Mouse (Mus musculus) gastrocnemius, postnatal 10 days (tissue): ENCODE measurements at regions not wholly inside any gene's neighbourhood (a gene's known extent, or its start where the extent isn't known, plus 50 kb on each side); places are given as distances from the start of the nearest gene placed in this dataset.
A peak's percentile ranks its signal among the peaks of the same experiment; 100 is the strongest.

Experiments
- DNase-seq: peaks from one replicate; pipeline ENCODE4 v3.0.0; 2021; ENCODE audit warnings: mixed read lengths

DNA sequence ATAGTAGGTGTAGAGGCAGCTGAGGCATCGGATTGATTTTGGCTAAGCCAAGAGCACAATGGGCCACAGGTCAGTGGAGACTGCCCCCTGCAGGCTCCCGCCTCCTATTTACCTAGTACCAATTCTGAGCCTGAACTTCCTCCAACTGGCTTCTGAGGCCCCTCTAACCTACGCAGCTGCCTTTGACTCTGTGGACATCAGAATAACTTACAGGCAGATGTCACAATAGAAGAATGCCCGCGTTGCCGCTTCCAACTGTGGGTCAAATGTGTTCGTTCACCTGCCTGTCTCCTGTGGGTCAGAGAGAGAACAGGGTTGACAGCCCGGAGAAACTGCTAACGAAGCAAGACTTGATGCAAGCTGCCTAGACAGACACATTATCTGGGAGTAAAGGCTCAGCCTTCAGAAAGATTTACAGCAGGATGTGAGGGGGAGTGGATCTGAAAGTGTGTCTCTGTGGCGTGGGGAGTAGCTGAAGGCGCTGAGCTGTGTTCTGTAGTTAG is 153.2 kb downstream of the Gm10260 start:
- peak; percentile 34 for DNase-seq

DNA sequence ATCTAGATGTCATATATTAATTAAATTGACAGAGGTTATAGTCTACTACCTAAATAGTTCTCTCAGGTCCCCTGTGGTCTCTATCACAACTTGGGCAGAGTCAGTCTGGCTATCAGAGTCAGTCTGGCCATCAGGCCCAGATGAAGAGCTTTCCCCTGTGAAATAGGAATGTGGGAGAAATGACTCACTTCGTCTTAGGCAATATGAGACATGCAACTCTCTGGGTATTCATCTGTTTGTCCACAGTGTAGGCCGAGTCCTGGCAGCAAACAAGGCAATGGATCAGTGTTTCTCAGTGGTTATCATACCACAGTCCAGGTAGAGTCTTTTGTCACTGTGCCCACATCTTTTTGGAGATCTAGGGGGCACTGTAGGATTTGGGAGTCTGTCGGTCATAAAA is 156.0 kb downstream of the Gm10260 start:
- DNase-seq, result no peak

GRCm38 (mm10) chr13:97601135-97601730 is 159.2 kb downstream of the Gm10260 start:
- DNase-seq, result no peak

GRCm38 (mm10) chr13:97600136-97600535 is 160.3 kb downstream of the Gm10260 start:
- no peak for DNase-seq

DNA sequence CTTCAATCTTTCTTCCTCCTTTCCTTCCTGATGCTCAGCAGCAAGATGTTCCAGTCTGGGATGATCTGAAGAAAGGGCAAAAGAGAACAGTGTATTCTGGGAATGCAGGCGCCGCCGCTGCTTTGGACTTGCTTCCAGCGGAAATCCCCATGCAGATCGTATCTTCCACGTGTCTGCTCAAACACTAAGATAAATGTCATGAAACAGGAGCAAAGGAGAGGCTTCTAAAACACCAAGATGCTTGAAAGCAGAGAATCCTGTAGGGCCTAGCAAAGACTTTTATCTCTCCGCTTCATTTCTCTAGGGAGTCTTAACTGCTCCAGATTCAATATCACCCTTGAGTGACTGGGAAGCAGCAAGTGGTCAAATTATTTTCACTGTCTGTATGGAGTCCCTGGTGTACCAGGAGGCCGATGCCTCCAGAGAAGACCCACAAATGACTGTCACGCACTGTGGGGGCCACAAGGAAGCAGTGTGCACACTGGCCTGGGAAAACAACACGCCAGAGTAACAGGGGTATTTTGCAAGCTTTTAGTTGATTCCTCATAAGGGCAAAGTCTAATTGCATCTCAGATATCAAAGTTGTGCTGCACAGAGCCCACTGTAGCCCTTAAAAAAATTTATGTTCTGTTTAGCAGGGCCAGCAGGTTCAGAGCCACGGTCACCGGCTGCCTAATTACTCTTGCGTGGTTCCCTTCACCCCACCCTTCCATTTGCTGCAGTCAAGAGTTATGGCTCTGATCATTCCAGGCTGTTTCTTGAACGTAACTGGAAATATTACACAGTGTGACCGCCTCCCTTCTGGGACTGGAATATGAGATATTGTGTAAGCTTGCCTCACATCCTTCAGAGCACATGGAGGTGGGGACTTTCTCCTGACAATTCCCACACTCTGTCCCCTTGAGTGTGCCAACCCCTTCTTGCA is 161.7 kb downstream of the Gm10260 start:
- DNase-seq, result no peak

- DNase-seq, result no peak
These were observed 165.6 kb downstream of the Gm10260 start for GRCm38 (mm10) chr13:97594851-97595250.

GRCm38 (mm10) chr13:97589626-97590025 is 170.8 kb downstream of the Gm10260 start:
- no peak for DNase-seq

GRCm38 (mm10) chr13:97588085-97588484 is 172.3 kb downstream of the Gm10260 start:
- DNase-seq, result no peak

DNA sequence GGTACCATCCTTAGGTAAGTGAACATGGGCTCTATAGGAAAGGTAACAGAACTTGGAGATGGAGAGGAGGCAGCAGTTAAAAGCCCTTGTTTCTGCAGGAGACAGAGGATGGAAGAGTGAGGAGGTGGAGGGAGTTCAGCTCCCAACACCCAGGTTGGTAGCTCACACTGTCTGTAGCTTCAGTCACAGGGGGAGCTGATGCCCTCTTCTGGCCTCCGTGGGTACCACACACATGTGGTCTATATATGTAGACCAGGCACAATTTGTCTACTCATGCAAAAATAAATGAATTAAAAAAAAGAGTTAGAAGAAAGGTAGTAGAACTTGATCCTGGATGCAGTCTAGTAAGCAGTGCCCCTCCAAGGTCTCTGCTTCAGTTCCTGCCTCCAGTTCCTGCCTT is 173.3 kb downstream of the Gm10260 start:
- DNase-seq, result no peak

DNA sequence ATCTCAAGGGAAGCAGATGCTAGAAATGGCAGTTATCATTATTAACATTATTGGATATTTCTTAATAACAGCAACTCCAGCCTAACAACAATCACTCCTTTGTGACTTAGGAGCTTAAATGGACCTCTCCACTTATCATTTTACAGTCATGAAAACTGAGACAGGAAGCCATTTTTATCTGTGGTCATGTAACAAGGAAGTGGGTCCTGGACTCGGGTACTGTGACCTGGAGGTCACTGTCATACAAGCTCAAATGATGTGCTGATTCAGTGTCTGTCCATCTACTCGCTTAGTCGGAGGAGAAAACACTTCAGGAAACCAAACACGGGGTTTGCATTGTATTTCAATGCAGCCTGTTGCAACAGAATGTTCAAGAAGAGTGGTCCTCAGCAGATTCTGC is 176.4 kb downstream of the Gm10260 start:
- no peak for DNase-seq

- no peak for DNase-seq
These were observed 179.1 kb downstream of the Gm10260 start for GRCm38 (mm10) chr13:97581380-97581779.

GRCm38 (mm10) chr13:97580241-97580874 is 180.1 kb downstream of the Gm10260 start:
- no peak for DNase-seq

DNA sequence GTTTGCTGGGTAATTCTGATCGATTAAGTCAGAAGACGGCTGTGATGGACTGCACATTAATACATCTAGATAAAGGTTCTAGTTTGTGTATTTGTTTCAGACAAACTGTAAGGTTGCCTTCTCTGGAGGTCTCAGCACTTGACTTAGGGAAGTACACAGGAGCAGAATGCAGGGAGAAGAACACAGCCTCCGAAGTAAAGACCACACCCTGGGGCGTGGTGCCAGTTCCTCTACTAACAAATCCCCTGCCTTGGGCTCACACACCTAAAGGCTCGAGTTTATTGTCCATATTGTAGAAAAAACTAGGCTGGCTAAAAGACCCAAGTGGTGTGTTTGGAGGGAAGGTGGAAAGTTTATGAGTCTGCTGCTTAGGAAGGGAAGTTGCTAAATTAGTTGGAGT is 181.8 kb downstream of the Gm10260 start:
- DNase-seq, result no peak

DNA sequence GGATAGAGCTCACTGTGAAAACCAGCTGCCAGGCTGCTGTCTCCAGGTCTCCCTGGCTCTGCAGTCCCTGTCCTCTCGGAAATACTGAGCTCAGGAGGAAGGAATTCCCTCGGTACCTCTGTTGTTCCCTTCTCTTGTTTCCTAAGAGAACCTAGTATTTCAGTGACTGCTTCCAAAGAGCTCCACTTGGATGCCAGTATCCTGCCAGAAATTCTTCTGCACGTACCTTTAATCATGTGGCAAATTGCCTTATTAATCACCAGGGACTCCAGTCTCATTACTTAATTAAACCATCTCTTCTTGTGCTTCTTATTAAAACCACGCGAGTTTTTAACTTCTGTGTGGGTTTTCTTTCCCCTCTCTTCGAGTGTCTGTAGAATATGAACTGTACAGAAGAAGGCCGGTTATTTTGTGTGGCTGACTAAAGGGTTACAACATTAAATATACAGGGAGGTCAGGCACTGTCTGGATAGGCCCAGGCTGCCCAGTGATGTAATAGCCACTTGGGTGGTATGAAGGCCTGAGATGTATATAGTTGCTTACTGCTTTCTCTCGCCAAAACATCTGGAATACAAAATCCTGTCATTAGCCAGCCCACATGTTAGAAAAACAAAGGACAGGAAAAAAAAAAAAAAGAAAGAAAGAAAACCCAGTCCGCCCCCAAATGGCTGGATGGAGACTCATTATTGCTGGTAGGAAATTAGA is 183.2 kb downstream of the Gm10260 start:
- DNase-seq, result no peak

- no peak for DNase-seq
These were observed 186.8 kb downstream of the Gm10260 start for GRCm38 (mm10) chr13:97573601-97574000.

- DNase-seq, result no peak
These were observed 188.1 kb downstream of the Gm10260 start for GRCm38 (mm10) chr13:97572352-97572751.

DNA sequence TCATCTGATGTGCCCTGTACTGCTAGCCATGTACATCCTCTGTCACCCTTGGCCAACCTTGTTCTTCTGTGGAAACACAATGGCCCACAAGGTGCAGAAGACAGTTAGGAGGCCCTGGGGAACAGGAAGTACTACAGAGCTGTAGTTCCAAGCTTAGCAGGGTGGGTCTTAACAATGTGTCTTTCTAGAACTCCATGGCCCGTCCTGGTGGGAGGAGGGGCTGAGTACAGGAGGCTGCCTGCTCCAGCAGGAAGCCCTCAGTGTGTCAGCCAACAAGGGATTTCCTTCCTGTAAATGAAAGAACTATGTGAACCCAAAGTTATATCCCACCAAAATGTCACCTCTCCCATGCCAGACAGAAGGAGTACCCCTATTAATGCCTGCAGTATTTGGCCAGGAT is 190.4 kb downstream of the Gm10260 start:
- DNase-seq, result no peak

GRCm38 (mm10) chr13:97567632-97568031 is 192.8 kb downstream of the Gm10260 start:
- DNase-seq, result no peak

- no peak for DNase-seq
These were observed 194.4 kb downstream of the Gm10260 start for GRCm38 (mm10) chr13:97566071-97566470.

GRCm38 (mm10) chr13:97562241-97562640 is 198.2 kb downstream of the Gm10260 start:
- no peak for DNase-seq

- no peak for DNase-seq
These were observed 199.6 kb downstream of the Gm10260 start for GRCm38 (mm10) chr13:97560789-97561188.

DNA sequence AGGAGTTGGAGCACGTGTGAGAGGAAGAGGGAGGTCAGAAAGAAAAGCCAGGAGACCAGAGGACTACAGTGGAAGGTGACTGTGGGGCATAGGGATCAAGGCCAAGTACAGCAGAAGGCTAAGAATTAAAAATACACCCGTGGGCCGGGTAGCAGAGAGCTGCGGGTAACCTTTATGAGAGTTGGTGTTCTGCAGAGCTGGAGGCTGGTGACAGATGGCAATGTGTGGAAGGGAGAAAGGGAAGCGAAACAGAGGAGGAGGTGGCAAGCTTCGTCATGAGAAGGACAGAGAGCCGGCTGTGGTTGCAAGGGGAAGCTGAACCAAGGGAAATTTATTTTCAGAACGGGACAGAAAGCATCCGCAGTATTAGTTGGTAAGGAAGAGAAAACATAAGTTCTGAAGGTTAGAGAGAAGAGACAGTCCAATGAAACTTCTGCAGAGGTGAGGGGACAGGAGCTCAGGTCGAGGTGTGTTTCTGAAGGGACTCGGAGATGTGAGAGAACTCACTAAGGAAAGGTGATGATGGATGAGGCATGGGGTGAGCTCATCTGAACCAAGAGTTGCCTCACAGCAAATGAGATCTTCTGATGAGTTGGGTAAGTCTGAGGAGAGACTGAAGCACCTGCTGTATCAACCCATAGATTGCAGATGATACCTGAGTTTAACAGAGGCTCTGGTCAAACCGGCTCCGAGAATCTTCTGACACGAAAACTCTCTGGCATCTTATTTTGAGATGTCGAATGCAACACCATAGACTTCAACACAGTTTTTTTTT is 200.6 kb downstream of the Gm10260 start:
- no peak for DNase-seq
